Mouse (Mus musculus) erythroid progenitor cell, adult 5-6 weeks (primary cell): ENCODE data around the gene Gba. TPM values are rescaled to one million over a fixed set of nuclear protein-coding genes. Genes with fewer than 3 reads are reported as not detected.

ENCODE experiments used
- ATAC-seq: replicated peaks from 2 replicates; pipeline ENCODE4 v1.8.0; 2016; ENCODE audit warnings: moderate number of reproducible peaks, mild to moderate bottlenecking, moderate TSS enrichment, inconsistent platforms; ENCODE audit not compliant: poor library complexity, low FRiP score, severe bottlenecking
- total RNA-seq, 2 experiments: library from RNA; stranded (forward) in 1 of 2; stranded (reverse) in 1 of 2; fragments of 150-400 nt in 1 of 2; fragments of 186-747, 209-891 nt in 1 of 2; gene quantifications; 2 replicates each; pipeline versions ENCODE4 v1.2.3 to v1.2.4; 2015 to 2017; ENCODE audit warnings: low replicate concordance in 2 of 2

Gba gene
- total RNA-seq, 2 experiments from 2014 or later = 18.1 to 36.5 TPM

DNA sequence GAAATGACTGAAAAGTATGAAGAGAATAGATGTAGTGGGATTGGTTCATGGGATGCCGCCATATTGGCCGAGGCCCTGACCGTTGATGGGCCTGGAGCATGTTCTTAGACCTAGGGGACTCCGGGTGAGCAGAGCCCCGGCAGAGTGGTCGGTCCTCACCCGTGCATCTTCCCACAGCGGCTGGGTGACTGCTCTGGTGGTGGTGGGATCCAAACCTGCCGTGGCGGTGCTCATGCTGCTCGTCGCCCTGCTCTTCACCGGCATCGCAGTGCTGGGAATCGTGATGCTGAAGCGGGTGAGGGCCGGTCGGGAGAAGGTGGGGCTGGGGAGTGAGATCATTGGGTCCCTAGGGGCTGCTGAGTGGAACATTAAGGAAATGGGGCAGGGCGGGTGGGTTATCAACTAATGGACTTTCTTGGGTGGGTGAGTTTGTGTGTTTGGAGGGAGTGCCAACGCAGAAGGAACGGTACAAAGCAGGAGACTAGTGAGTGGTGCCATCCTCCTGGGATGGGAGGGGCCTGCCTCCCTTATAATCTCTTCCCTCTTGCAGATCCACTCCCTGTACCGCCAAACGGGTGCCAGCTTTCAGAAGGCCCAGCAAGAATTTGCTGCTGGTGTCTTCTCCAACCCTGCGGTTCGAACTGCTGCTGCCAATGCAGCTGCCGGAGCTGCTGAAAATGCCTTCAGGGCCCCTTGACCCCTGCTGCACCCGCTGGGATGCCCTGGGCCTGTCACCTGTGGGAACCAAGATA lies 20.8 kb upstream of the Gba start:
- ATAC-seq = no peak

DNA sequence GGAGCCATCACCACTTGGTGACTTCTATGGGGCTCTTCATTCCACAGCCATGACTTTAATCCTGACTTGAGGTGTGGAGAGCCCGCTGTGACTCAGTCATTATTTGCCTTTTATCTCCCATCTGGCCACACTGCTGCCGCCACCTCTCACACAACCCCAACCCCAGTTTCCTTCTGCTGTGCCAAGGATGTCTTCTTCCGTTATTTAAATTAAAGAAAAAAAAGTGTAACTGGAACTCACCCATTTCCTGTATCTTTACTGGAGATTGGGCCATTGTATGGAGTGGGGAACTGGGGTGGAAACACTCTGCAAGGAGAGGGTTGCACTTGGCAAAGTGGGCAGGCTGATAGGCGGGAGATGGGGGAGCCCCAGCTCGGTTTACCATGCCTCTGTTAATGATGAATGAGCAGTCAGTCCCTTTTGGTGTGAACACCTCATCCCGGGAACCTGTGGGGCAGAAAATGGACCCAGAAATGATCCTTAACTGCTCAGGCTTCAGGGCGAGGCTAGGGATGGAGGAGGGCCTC lies 20.1 kb upstream of the Gba start:
- no peak for ATAC-seq

DNA sequence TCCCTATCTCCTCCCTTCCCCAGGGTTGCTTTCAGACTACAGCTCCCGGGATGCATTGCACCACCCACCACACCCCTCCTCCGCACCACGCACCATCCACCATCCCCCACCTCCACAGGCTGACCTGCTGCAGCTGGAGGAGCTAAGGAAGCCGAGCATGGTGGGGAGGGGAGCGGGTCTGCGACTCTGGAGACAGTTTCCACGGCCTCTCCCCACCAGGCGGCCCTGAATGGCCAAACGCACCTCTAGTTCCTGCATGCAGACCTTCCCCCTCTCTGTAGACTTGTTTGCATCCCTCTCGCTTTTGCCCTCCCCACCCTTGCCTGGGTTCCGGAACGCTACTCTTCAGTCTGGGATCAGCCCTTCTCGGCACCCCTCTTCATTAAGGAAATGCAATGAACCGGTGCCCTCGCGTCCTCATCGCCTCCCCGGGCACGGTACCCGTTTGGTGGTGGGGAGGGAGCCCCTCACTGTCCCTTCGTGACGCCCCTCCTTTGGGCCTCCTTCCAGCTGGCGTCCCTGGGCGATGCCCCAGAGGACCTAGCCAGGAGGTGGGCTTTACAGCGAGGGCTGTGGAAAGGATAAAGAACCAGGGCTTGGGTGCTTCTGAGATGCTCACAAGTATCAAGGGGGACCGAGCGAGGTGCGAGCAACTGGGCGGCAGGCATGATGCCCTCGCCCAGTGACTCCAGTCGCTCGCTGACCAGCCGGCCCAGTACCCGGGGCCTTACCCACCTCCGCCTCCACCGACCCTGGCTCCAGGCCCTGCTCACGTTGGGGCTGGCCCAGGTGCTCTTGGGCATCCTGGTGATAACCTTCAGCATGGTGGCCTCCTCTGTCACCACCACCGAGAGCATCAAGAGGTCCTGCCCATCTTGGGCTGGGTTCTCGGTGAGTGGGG lies 19.4 kb upstream of the Gba start, which contains the start of gene Fam189b:
TSS of gene Fam189b (plus strand) at position 86 of the 901 bp plus-strand sequence.
- peak; percentile 90 for ATAC-seq

DNA sequence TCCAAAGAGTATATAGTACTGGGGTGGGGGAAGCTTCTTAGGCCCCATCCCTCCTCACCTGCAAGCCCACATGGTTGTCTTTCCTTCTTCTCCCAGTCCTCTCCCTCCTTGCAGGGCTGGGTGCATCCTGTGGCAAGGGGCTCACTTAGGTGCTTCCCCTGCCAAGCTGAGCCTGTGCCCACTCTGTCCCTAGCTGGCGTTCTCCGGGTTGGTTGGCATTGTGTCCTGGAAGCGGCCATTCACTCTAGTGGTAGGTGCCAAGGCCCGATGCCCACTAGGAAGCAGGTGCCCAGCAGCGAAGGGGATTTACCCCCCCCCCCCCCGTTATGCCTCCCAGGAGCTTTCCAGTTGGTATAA lies 18.8 kb upstream of the Gba start:
- no peak for ATAC-seq

DNA sequence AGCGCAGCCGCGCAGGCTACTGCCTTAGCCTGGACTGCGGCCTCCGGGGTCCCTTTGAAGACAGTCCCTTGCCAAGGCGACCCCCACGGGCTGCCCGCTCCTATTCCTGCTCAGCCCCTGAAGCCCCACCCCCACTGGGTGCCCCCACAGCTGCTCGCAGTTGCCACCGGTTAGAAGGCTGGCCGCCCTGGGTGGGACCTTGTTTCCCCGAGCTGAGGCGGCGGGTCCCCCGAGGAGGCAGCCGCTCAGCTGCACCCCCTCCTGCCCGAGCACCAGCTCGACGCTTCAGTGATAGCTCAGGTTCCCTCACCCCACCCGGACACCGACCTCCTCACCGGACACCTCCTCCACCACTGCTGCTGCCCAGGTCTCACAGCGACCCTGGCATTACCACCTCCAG lies 15.5 kb upstream of the Gba start:
- ATAC-seq = no peak

DNA sequence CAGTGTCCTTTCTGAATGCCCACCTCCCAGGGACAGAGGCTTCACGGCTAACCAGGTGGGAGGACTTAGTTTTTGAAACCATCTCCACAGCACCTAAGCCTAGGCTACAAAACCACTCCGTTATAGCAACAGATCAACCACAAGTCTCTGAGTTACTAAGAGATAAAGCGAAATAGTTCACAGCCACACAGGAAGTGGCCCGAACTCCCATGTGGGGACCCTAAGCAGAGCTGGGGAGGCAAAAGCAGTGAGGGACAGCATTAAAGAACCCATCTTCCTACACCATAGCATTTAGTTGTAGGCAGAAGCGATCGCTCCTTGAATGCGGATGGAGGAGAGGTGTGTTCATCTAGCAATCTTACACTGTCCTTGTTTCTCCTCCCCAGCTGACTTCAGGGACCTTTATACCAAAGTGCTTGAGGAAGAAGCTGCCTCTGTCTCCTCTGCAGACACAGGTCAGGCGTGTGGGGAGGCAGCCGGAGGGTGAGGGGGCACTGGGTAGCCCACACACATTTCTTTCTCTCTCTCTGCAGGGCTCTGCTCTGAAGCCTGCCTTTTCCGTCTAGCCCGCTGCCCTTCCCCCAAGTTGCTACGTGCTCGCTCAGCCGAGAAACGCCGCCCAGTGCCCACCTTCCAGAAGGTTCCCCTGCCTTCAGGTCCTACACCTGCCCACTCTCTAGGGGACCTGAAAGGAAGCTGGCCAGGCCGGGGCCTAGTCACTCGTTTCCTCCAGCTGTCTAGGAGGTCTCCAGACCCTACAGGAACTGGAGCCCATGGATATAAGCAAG lies 14.8 kb upstream of the Gba start:
- ATAC-seq = no peak

DNA sequence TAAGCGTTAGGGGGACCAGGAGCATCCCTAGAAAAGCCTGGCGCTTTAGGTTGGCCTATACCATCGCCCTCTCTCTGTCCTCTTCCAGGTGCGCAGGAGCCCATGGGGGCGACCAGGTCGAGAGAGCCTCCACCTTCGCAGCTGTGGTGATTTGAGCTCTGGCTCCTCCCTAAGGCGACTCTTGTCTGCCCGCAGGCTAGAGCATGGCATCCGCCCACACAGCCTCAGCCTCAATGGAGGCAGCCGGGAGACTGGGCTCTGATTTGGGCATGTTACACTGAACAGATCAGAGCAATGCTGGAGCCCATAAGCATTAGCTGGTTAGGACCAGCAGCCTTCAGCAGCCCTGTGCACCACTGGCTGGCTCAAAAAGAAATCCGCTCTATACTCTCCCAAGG lies 14.3 kb upstream of the Gba start:
- ATAC-seq = no peak

DNA sequence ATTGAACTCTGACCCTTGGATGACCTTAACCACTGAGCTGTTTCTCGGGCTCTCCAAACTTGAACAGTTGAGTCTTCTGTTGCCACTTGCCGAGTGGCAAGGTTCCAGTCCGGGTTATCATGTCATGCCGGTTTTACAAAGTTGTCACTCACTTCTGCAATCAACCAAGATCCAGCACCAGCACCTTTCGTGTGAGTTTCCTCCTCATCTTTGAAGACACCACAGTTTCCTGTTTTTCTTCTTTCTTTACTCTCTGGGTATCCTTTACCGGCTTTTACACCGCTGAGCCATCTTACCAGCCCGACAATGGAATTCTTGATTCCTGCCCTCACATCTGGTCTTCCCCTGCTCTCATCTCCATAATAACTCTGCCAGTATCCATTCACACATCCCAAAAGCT lies 12.3 kb upstream of the Gba start:
- no peak for ATAC-seq

DNA sequence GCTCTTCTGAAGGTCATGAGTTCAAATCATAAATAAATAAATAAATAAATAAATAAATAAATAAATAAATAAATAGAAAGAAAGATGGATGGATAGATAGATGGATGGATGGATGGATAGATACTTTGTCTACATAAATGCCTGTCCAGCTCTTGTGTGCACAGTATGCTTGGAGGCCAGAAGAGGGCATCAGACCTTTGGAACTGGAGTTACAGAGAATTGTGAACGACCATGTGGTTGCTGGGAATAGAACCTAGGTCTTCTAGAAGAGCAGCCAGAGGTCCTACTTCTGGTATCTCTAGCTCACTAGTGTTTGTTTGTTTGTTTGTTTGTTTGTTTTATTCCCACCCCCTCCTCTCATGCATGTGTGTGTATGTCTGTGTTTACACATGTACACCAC lies 9.4 kb upstream of the Gba start:
- no peak for ATAC-seq

DNA sequence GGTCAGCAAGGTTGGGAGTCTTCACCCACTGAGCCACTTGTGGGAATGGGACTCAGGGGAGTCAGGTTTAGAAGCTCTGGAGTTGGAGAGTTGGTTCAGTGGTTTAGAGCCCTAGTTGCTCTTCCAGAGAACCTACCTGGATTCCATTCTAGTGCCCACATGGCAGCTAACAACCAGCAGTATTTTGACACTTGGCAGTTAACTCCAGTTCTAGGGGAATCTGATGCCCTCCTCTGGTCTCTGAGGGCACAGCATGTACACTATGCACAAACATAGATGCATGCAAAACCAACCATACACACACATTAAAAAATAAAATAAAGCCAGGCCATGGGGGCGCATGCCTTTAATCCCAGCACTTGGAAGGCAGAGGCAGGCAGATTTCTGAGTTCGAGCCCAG lies 8.9 kb upstream of the Gba start:
- ATAC-seq = no peak

DNA sequence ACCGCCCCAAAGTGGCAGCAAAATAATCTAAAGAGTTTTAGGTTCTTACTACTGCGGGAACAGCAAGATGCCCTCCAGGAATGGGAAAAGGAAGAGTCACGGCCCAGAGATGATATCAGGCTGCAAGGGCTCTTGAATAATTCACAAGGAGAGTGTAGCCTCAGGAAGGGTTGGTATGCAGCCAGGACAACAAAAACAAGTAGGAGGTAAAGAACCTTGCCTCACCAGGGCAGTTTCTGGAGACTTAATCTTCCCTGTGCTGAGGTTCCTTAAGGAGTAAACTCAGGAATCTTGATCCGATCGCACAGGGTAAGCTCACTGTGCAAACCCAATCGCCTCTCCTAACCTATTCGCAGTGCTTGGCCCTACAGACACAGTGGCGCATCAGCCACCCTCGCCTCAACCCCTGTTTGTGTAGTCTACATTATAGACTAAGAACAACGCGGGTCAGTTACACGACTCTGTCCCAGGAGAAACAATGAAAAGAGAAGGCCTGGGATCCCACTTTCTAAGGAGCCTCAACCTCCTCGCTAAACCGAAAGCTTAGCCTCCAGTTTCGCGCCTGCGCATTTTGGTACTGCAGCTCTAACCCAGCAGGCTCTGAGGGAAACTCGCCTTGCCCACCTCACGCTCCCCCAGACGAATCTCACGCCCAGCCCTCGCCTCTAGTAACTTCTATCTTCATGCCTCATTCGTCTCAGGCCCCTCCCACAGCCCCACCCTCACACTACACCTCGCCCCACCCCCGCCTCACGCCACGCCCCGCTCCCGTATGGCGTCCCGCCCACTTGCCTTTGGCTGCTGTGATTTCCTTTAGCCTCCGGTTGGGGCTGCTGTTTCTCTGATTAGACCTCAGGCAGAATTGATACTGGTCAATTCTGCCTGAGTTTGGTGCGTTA lies 6.5 kb upstream of the Gba start:
- peak; percentile 99 for ATAC-seq

DNA sequence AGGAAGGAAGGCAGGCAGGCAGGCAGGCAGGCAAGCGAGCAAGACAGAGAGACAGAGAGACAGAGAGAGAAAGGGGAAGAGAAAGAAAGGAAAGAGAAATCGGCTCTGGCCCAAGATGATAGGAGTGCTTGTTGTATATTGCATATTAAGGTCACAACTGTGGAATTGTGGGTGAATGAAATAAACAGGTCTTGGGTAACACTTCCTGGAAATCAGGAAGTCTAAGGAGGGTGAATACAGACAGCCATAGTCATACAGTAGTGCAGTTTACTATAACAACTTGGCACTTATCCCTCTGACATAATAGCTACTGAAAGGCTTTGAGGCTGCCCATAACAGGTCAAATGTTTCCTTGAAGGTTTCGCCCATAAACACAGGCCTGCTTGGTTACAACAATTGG lies 2.9 kb upstream of the Gba start:
- ATAC-seq = no peak

DNA sequence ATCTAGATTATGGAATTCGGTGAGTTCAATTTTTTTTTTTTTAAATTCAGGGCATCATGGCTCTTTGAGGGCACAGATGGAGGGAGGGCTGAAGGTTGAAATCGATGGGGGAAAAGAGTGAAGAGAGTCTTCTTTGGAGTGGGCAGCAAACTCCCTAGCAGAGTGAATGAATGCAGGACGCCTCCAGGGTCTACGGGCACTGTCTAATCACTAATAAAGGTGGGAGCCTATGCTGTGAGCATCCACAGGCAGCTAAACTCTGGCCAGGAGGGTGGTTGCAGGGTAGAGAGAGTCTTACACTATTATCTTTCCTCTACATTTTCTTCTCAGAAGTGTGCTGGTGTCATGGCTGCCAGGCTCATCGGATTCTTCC lies 400 bp downstream of the Gba start:
- 0 out of 2 replicates have a peak, but pooled peaks have one; percentile 39 for ATAC-seq

DNA sequence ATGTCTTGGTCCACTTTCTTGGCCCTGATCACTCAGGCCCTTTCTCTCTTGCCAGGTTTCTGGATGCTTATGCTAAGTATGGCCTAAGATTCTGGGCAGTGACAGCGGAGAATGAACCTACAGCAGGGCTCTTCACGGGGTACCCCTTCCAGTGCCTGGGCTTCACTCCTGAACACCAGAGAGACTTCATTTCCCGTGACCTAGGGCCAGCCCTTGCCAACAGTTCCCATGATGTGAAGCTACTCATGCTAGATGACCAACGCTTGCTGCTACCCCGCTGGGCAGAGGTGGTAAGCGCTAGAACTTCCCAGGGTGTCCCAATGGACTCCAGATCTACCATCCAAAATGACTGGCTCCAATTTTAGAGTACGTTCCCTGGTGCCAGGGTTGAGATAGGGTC lies 3.4 kb downstream of the Gba start:
- no peak for ATAC-seq

DNA sequence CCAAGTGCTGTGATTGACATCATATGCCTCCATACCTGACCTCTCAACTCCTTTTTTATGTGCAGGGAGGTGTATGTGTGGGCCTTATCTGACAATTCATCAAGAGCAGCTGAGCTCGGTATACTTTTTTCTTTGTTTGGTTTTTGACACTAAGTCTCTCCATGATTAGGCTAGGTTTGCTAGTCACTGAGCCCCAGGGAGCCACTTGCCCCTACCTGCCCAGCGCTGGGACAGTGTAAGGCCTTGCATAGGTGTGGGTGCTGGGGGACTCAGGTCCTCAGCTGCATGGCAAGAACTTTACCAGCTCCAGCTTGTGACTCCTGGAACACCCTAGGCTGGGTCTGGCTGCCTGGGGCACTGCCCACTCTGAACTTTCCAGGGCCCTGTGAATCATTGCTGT lies 4.0 kb downstream of the Gba start:
- no peak for ATAC-seq

DNA sequence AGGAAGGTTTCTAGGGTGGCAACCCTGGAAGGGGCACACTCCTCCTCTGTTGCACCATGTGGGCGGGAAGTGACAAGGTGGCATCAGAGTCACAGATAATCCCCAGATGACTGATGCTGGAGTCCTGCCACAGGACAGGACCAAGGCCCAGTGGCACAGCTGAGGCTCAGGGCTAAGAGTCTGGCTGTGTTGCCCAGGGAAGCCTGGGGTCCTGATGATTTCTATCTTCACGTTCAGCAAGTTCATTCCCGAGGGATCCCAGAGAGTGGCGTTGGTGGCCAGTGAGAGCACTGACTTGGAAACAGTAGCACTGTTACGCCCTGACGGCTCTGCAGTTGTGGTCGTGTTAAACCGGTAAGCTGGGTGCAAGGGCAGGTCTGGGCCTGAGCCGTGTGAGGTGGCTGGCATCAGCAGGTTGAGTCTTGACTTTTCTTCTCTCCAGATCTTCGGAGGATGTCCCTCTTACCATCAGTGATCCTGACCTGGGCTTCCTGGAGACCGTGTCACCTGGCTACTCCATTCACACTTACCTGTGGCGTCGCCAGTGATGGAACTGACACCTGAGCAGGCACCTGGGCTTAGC lies 5.4 kb downstream of the Gba start:
- no peak for ATAC-seq

DNA sequence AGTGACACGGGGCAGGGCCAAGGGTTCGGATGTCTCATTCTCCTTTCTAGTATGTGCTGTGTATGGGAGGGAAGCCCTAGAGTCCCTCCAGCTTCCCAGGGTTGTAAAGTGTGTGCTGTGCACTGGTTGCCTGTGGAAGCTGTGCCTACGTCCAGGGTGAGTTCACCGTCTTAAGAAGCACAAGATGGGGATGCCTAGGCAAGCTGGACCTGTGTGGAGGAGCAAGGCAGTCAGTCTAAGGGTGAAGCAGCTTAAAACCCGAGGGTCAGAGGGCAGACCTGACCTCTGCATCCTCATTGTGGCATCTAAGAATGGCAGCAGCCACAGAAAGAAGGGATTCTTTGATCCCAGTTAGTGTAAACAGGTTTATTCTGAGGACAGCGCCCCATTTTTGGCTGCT lies 6.0 kb downstream of the Gba start:
- no peak for ATAC-seq

DNA sequence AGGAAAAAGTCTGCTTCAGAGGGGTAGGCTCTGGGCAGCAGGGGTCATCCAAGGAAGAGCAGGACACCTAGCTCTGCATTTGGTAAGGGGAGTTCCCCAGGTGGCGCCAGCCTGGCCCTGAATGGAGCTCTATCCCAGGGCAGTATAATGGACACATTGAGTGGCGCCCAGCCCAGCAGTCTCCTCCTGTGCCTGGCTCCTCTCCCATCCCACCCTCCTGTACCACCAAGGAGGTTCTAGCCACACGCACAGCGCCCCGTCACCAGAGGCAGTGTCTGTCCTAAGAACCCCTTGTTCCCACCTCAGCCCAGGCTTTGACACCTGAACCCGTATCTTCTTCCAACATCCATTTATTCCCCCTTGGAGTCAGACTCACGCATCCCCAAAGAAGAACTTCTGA lies 7.0 kb downstream of the Gba start:
- ATAC-seq = no peak

DNA sequence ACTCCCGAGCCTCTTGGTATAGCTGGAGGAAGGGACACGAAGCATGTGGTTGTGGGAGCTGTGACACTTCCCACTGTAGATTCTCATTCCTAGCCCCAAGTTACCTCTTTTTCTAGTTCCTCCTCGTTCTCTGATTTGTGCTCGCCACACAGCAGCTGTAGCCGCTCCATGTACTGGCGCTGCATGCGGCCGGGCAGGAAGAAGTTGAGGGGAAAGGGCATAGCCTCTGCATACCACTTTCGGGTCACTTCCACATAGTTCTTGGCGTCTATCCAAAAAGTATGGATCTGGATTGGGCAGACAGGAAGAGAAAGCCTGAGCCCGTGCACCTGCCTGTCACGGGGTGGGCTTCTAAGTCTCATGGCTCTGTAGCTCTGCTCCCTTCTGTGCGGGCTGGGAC lies 7.4 kb downstream of the Gba start:
- ATAC-seq = no peak
